Mouse (Mus musculus) thymus, postnatal 10 days (tissue): ENCODE results near the gene Tbx2.

Experiments
- DNase-seq, 2 experiments: peaks; one replicate each; pipeline ENCODE4 v3.0.0; 2021; ENCODE audit warnings: low spot score in 2 of 2

The Tbx2 gene

GRCm38 (mm10) chr11:85825031-85825430, 7.3 kb upstream of the Tbx2 start:
- no peak for DNase-seq

GRCm38 (mm10) chr11:85825823-85826222, 6.5 kb upstream of the Tbx2 start:
- DNase-seq: no peak

- no peak for DNase-seq
These were observed 5.0 kb upstream of the Tbx2 start for GRCm38 (mm10) chr11:85827342-85827741.

GRCm38 (mm10) chr11:85828691-85829519, 3.4 kb upstream of the Tbx2 start:
- no peak for DNase-seq

GRCm38 (mm10) chr11:85829520-85830440, 2.6 kb upstream of the Tbx2 start:
- no peak for DNase-seq

- no peak for DNase-seq
These were observed 1.4 kb upstream of the Tbx2 start for GRCm38 (mm10) chr11:85830901-85831341.

GRCm38 (mm10) chr11:85831656-85832230, 608 bp upstream of the Tbx2 start:
- no peak for DNase-seq

- no peak for DNase-seq
These were observed 750 bp downstream of the Tbx2 start for GRCm38 (mm10) chr11:85833081-85833521.

GRCm38 (mm10) chr11:85833761-85834385, 1.5 kb downstream of the Tbx2 start:
- DNase-seq: no peak

GRCm38 (mm10) chr11:85834386-85834931, 2.1 kb downstream of the Tbx2 start:
- no peak for DNase-seq

- DNase-seq: no peak
These were observed 2.8 kb downstream of the Tbx2 start for GRCm38 (mm10) chr11:85835001-85835752.

GRCm38 (mm10) chr11:85835753-85836522, 3.6 kb downstream of the Tbx2 start:
- no peak for DNase-seq

GRCm38 (mm10) chr11:85836523-85837290, 4.4 kb downstream of the Tbx2 start:
- no peak for DNase-seq

- DNase-seq: no peak
These were observed 4.9 kb downstream of the Tbx2 start for GRCm38 (mm10) chr11:85837291-85837647.

- no peak for DNase-seq
These were observed 5.5 kb downstream of the Tbx2 start for GRCm38 (mm10) chr11:85837648-85838423.

- DNase-seq: no peak
These were observed 6.3 kb downstream of the Tbx2 start for GRCm38 (mm10) chr11:85838424-85839257.

GRCm38 (mm10) chr11:85839258-85840030, 7.1 kb downstream of the Tbx2 start:
- DNase-seq: no peak
